Mouse (Mus musculus) heart, embryonic 11.5 days (tissue): ENCODE results near the gene Prn. TPM values are rescaled to one million over a fixed set of nuclear protein-coding genes. Genes with fewer than 3 reads are reported as not detected.

Experiments used
- ATAC-seq: fragments of 200-750 bp; cut with Nextera tagmentation; replicated peaks from 2 replicates; pipeline ENCODE4 v1.8.0; 2017; ENCODE audit warnings: moderate library complexity; ENCODE audit not compliant: insufficient number of reproducible peaks, low FRiP score, low TSS enrichment
- H3K27ac ChIP-seq: fragments of 300-500 bp; sonication (generic); 2 replicates; pipeline ENCODE4 v1.5.1; 2014; ENCODE audit warnings: mild to moderate bottlenecking, low read depth, low read length
- H3K27me3 ChIP-seq: fragments of 300-500 bp; sonication (generic); 2 replicates; pipeline ENCODE4 v1.6.1; 2014; ENCODE audit warnings: mild to moderate bottlenecking, low read length, mixed read lengths; ENCODE audit not compliant: control insufficient read depth, insufficient read depth
- H3K36me3 ChIP-seq: fragments of 300-500 bp; sonication (generic); 2 replicates; pipeline ENCODE4 v1.6.1; 2014; ENCODE audit warnings: mild to moderate bottlenecking, low read length, moderate library complexity, mixed read lengths; ENCODE audit not compliant: control insufficient read depth, insufficient read depth
- H3K4me1 ChIP-seq: fragments of 300-500 bp; sonication (generic); 2 replicates; pipeline ENCODE4 v1.6.1; 2014; ENCODE audit warnings: low read length; ENCODE audit not compliant: control insufficient read depth, insufficient read depth
- H3K4me2 ChIP-seq: fragments of 300-500 bp; sonication (generic); 2 replicates; pipeline ENCODE4 v1.6.1; 2014; ENCODE audit warnings: mild to moderate bottlenecking, moderate library complexity
- H3K4me3 ChIP-seq: fragments of 300-500 bp; sonication (generic); 2 replicates; pipeline ENCODE4 v1.5.1; 2014; ENCODE audit warnings: low read depth, low read length
- H3K9ac ChIP-seq: fragments of 300-500 bp; sonication (generic); 2 replicates; pipeline ENCODE4 v1.6.1; 2014; ENCODE audit warnings: mild to moderate bottlenecking, low read depth, low read length, moderate library complexity
- H3K9me3 ChIP-seq: fragments of 300-500 bp; sonication (generic); replicated peaks from 2 replicates; pipeline ENCODE4 v1.6.1; 2016; ENCODE audit warnings: low read length; ENCODE audit not compliant: control insufficient read depth
- WGBS: fragments of 180-500 bp; shearing (Covaris S2); extraction: QIAGEN DNeasy Blood & Tissue Kit; methylation state at CpG from one replicate; pipeline ENCODE4 v1.1.7; 2014; ENCODE audit not compliant: insufficient replicate concordance; 5-methylcytosine and 5-hydroxymethylcytosine counted together
- polyA plus RNA-seq: library from polyadenylated mRNA; unstranded; fragments of >200 nt; fragmentation: Nextera tagmentation; extraction: Ambion mirVana; gene quantifications from 2 replicates; pipeline ENCODE4 v1.2.1, GENCODE M21; 2014

Prn gene
- polyA plus RNA-seq, 1 experiment from 2014 or later, result not detected

GRCm38 (mm10) chr2:131948916-131949639, 39.3 kb downstream of the Prn start:
- H3K4me3 ChIP-seq, result no peak overlapping the region
- peaks cover 4% of the 10 kb centered on the region; the same call in 1 of the 2 replicates for H3K27me3 ChIP-seq
- H3K4me2 ChIP-seq, result no peak overlapping the region
- no peaks in the 10 kb centered on the region for H3K9me3 ChIP-seq
- WGBS, result 66% methylated on average over 11 of the region's 11 CpGs
- H3K4me1 ChIP-seq, result peaks cover 3% of the 10 kb centered on the region
- no peak for ATAC-seq
- no peak overlapping the region for H3K9ac ChIP-seq
- no peak overlapping the region for H3K27ac ChIP-seq
- no peaks in the 10 kb centered on the region for H3K36me3 ChIP-seq

- H3K27me3 ChIP-seq, result peaks cover 7% of the 10 kb centered on the region; the same call in 1 of the 2 replicates
- 41% methylated on average over 9 of the region's 9 CpGs for WGBS
- H3K4me2 ChIP-seq, result no peak overlapping the region
- no peak for ATAC-seq
- no peaks in the 10 kb centered on the region for H3K36me3 ChIP-seq
- H3K27ac ChIP-seq, result no peak overlapping the region
- no peaks in the 10 kb centered on the region for H3K9me3 ChIP-seq
- H3K4me1 ChIP-seq, result peaks cover 3% of the 10 kb centered on the region
- no peak overlapping the region for H3K9ac ChIP-seq
- H3K4me3 ChIP-seq, result no peak overlapping the region
These were observed 40.2 kb downstream of the Prn start for GRCm38 (mm10) chr2:131949767-131950597.

- ATAC-seq, result no peak
- peaks cover 3% of the 10 kb centered on the region; the same call in 1 of the 2 replicates for H3K4me1 ChIP-seq
- H3K4me2 ChIP-seq, result peak within 1 kb of the TSS; percentile 9
- H3K9ac ChIP-seq, result no peak within 1 kb of the TSS; the same call in 1 of the 2 replicates
- WGBS, result 7% methylated on average over 11 of the region's 11 CpGs
- peaks cover 7% of the 10 kb centered on the region; the same call in 1 of the 2 replicates for H3K27me3 ChIP-seq
- no peak within 1 kb of the TSS for H3K4me3 ChIP-seq
- no peaks in the 10 kb centered on the region for H3K36me3 ChIP-seq
- H3K9me3 ChIP-seq, result no peaks in the 10 kb centered on the region
- H3K27ac ChIP-seq, result no peak within 1 kb of the TSS
These were observed 40.9 kb downstream of the Prn start, which contains the start of gene Prnd for GRCm38 (mm10) chr2:131950598-131951095. Gene Prnd, plus strand, starts transcription at chr2:131950861.

DNA sequence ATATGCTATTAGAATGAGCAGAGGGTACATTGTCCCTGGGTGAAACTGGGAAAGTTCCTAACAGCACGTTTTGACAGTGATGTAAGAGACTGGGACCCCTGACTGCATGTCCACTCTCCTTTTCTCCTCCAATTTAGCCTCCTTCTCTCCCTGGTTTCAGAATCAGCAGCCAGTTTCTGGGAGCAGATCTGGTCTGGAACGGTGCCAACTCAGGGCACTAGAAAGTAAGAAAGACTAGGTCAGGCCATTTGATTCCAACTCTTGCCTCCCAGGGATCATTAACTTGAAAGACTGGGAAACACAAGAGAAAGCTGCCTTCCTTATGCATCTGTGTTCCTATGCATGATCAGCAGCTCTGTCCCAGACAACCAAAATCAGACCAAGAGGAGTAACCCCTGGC, 42.7 kb downstream of the Prn start:
- Histone ChIP-seq H3K36me3 (no peaks in the 10 kb centered on the region), H3K4me2 (peak overlapping the region; percentile 58; the same call in 1 of the 2 replicates), H3K4me1 (peaks cover 3% of the 10 kb centered on the region; the same call in 1 of the 2 replicates), H3K9me3 (no peaks in the 10 kb centered on the region), H3K27me3 (peaks cover 7% of the 10 kb centered on the region; the same call in 1 of the 2 replicates), H3K27ac (no peak overlapping the region), H3K9ac (no peak overlapping the region), H3K4me3 (no peak overlapping the region)
- WGBS, result 51% methylated on average over 2 of the region's 2 CpGs
- ATAC-seq, result no peak

DNA sequence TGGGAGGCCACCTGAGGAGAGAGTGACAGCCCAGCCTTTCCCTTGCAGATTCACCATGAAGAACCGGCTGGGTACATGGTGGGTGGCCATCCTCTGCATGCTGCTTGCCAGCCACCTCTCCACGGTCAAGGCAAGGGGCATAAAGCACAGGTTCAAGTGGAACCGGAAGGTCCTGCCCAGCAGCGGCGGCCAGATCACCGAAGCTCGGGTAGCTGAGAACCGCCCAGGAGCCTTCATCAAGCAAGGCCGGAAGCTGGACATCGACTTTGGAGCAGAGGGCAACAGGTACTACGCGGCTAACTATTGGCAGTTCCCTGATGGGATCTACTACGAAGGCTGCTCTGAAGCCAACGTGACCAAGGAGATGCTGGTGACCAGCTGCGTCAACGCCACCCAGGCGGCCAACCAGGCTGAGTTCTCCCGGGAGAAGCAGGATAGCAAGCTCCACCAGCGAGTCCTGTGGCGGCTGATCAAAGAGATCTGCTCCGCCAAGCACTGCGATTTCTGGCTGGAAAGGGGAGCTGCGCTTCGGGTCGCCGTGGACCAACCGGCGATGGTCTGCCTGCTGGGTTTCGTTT, 43.3 kb downstream of the Prn start:
- 13% methylated on average over 29 of the region's 29 CpGs for WGBS
- no peaks in the 10 kb centered on the region for H3K9me3 ChIP-seq
- no peaks in the 10 kb centered on the region for H3K36me3 ChIP-seq
- H3K4me3 ChIP-seq, result peak overlapping the region; percentile 1
- peaks cover 7% of the 10 kb centered on the region; the same call in 1 of the 2 replicates for H3K27me3 ChIP-seq
- H3K9ac ChIP-seq, result no peak overlapping the region
- peaks cover 3% of the 10 kb centered on the region; the same call in 1 of the 2 replicates for H3K4me1 ChIP-seq
- no peak overlapping the region for H3K27ac ChIP-seq
- H3K4me2 ChIP-seq, result peak overlapping the region; percentile 58
- no peak for ATAC-seq

DNA sequence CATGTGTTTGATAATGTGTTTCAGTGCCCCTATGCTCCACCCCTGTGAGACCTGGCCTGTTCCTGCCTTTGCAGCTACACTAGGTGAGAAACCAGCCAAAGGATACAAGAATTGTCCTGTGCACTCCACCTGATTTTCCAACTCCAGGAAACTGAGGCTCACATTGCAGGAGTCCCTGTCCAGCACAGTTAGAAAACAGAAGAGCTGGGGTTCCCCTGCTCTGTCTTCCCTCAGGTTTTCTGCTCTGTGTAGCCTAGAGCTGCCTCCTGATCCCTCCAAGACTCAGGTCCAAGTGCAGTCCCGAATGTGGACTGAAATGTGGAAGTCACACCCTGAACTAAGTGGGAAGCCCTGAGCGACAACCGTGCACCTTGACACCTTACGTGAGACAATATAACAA, 44.0 kb downstream of the Prn start:
- Histone ChIP-seq H3K27me3 (peaks cover 7% of the 10 kb centered on the region; the same call in 1 of the 2 replicates), H3K27ac (no peak overlapping the region), H3K36me3 (no peaks in the 10 kb centered on the region), H3K9ac (no peak overlapping the region), H3K4me2 (peak overlapping the region; percentile 58), H3K4me3 (peak overlapping the region; percentile 1), H3K9me3 (no peaks in the 10 kb centered on the region), H3K4me1 (peaks cover 3% of the 10 kb centered on the region; the same call in 1 of the 2 replicates)
- no peak for ATAC-seq
- 80% methylated on average over 4 of the region's 4 CpGs for WGBS

DNA sequence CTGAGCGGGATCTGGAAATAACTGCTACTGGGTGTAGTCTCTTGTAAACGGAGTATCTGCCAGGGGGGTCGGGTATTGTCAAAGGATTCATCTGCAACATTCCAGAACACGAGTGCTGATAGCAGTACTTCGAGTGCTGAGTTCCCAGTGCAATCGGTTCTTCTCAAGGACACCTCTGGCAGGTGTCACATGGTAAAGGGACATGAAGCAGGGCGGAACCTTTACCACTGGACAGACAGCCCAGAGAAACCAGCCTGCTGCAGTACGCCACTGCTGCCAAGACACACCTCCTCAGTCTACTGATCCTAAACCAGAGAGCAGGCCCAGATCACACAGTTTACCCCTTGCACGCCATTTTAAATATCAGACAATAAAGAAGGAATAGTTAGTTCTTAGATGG, 45.1 kb downstream of the Prn start:
- Histone ChIP-seq H3K4me3 (peak overlapping the region; percentile 42), H3K27me3 (peaks cover 7% of the 10 kb centered on the region; the same call in 1 of the 2 replicates), H3K9ac (no peak overlapping the region), H3K9me3 (no peaks in the 10 kb centered on the region), H3K4me2 (peak overlapping the region; percentile 73), H3K27ac (no peak overlapping the region), H3K36me3 (no peaks in the 10 kb centered on the region), H3K4me1 (peaks cover 3% of the 10 kb centered on the region; the same call in 1 of the 2 replicates)
- WGBS, result 32% methylated on average over 9 of the region's 9 CpGs
- 0 out of 2 replicates have a peak, but pooled peaks have one; percentile 47 for ATAC-seq

DNA sequence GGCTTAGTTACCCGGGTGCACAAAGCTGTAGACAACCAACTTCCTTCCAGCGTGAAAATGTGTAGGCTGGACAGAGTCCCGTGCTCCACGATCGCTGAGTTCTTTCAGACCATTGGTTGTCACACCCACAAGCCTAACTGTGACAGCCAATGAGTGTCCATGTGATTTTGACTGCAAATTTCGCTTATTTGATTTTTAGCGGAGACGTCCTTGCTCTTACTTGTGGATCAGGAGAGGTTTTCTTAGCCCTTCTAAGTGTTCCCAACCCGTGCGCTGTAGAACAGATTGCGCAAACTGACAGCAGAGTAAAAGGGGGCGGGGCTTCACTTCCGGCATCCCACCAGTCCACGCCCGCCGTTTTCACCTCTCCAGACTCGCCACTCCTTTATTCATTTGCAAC, 45.5 kb downstream of the Prn start:
- Histone ChIP-seq H3K4me1 (peaks cover 3% of the 10 kb centered on the region; the same call in 1 of the 2 replicates), H3K9ac (no peak overlapping the region), H3K4me3 (peak overlapping the region; percentile 42), H3K27me3 (peaks cover 7% of the 10 kb centered on the region; the same call in 1 of the 2 replicates), H3K4me2 (peak overlapping the region; percentile 73), H3K27ac (no peak overlapping the region), H3K9me3 (no peaks in the 10 kb centered on the region), H3K36me3 (no peaks in the 10 kb centered on the region)
- ATAC-seq, result 0 out of 2 replicates have a peak, but pooled peaks have one; percentile 35
- WGBS, result 2% methylated on average over 17 of the region's 17 CpGs
